Mouse (Mus musculus) kidney, adult 8-10 months (tissue): ENCODE data around the gene Sox30.
A peak's percentile ranks its signal among the peaks of the same experiment; 100 is the strongest.
"Not testable (repeated sequence)": the region's sequence is repeated elsewhere in the genome, so short reads cannot be mapped to it uniquely, and the experiment has no call there.

Source experiments
- DNase-seq, 2 experiments: peaks; one replicate each; pipeline ENCODE4 v3.0.0; 2022

Sox30 gene

GRCm38 (mm10) chr11:46021850-46022249, 41.7 kb downstream of the Sox30 start:
- no peak for DNase-seq

GRCm38 (mm10) chr11:46022983-46023382, 42.9 kb downstream of the Sox30 start:
- no peak for DNase-seq

- DNase-seq: no peak
Measured at GRCm38 (mm10) chr11:46025962-46026392, 45.9 kb downstream of the Sox30 start.

GRCm38 (mm10) chr11:46027952-46028814, 48.1 kb downstream of the Sox30 start:
- DNase-seq: no peak

- DNase-seq: no peak
Measured at GRCm38 (mm10) chr11:46029485-46029884, 49.4 kb downstream of the Sox30 start.

- no peak for DNase-seq
Measured at GRCm38 (mm10) chr11:46030026-46030425, 49.9 kb downstream of the Sox30 start.

- no peak for DNase-seq
Measured at GRCm38 (mm10) chr11:46031470-46031869, 51.4 kb downstream of the Sox30 start.

- no peak for DNase-seq
Measured at GRCm38 (mm10) chr11:46032956-46033355, 52.8 kb downstream of the Sox30 start.

- DNase-seq: no peak
Measured at GRCm38 (mm10) chr11:46036374-46036773, 56.3 kb downstream of the Sox30 start.

GRCm38 (mm10) chr11:46038901-46039300, 58.8 kb downstream of the Sox30 start:
- DNase-seq: no peak

- peak in 1 of 2 experiments; percentile 19 for DNase-seq
Measured at GRCm38 (mm10) chr11:46039335-46039734, 59.2 kb downstream of the Sox30 start.

- DNase-seq: no peak
Measured at GRCm38 (mm10) chr11:46040841-46041556, 60.9 kb downstream of the Sox30 start.

- DNase-seq: no peak
Measured at GRCm38 (mm10) chr11:46041607-46042267, 61.6 kb downstream of the Sox30 start.

- no peak for DNase-seq
Measured at GRCm38 (mm10) chr11:46044781-46045180, 64.7 kb downstream of the Sox30 start.

GRCm38 (mm10) chr11:46047264-46047663, 67.2 kb downstream of the Sox30 start:
- no peak for DNase-seq

GRCm38 (mm10) chr11:46052105-46052659, 72.1 kb downstream of the Sox30 start, which contains the start of gene Gm12166:
Gene Gm12166, minus strand, starts transcription at chr11:46052321.
- DNase-seq: peak in 1 of 2 experiments; percentile 39

GRCm38 (mm10) chr11:46053457-46053856, 73.3 kb downstream of the Sox30 start:
- not testable (repeated sequence) for DNase-seq

- no peak for DNase-seq
Measured at GRCm38 (mm10) chr11:46054311-46054710, 74.2 kb downstream of the Sox30 start.

GRCm38 (mm10) chr11:46054911-46055895, 75.1 kb downstream of the Sox30 start:
- no peak for DNase-seq

- DNase-seq: peak in 1 of 2 experiments; percentile 35
Measured at GRCm38 (mm10) chr11:46055896-46056769, 76.0 kb downstream of the Sox30 start, which contains the start of gene Adam19. Gene Adam19, plus strand, starts transcription at chr11:46055992.
